Mouse (Mus musculus): ENCODE measurements around the gene C77080. TPM values are rescaled to one million over a fixed set of nuclear protein-coding genes. Genes with fewer than 3 reads are reported as not detected.

Gene C77080
- total RNA-seq, 4 experiments from 2014 or later, result 10.1 to 12.6 (median 11.4) TPM

Small RNAs within 50 kb of the gene (microRNA-seq; reads per million reads assigned to microRNA genes)
- gene Gm22994, result 0 to 0.25 reads per million in 2 experiments

Other genes starting within 250 kb of the C77080 start
- 10 to 100 TPM; 38.6 to 49.5 (median 41.8) TPM for gene Rnf19b, start 203.1 kb downstream of the C77080 start, total RNA-seq (2022)
- not detected for gene Tmem54, start 155.9 kb downstream of the C77080 start, total RNA-seq (2022)
- gene Hpca, start 139.4 kb downstream of the C77080 start, total RNA-seq (2022), result 1,000 to 10,000 TPM; 1,891 to 2,020 (median 1,922) TPM
- gene Fndc5, start 124.4 kb downstream of the C77080 start, total RNA-seq (2022), result 10 to 100 TPM; 65.6 to 77.6 (median 69.9) TPM
- gene S100pbp, start 71.7 kb downstream of the C77080 start, total RNA-seq (2022), result 10 to 100 TPM; 33.2 to 41.3 (median 39.6) TPM
- 10 to 100 TPM; 85.5 to 91.6 (median 87.1) TPM for gene Yars, start 71.6 kb downstream of the C77080 start, total RNA-seq (2022)
- gene Sync, start 26.2 kb upstream of the C77080 start, total RNA-seq (2022), result 1 to 10 TPM in 3 of 4 experiments, under 1 TPM in 1; 0.63 to 2.2 (median 1.1) TPM
- 100 to 1,000 TPM; 114 to 129 (median 116) TPM for gene Rbbp4, start 74.0 kb upstream of the C77080 start, total RNA-seq (2022)
- gene Zbtb8os, start 74.3 kb upstream of the C77080 start, total RNA-seq (2022), result 10 to 100 TPM; 30.7 to 32.4 (median 31.6) TPM
- 1 to 10 TPM; 2.5 to 4.5 (median 2.9) TPM for gene Zbtb8a, start 116.7 kb upstream of the C77080 start, total RNA-seq (2022)
- 1 to 10 TPM; 3.4 to 4.6 (median 4.0) TPM for gene Zbtb8b, start 179.4 kb upstream of the C77080 start, total RNA-seq (2022)
- 10 to 100 TPM; 57.4 to 64.9 (median 62.5) TPM for gene Bsdc1, start 200.2 kb upstream of the C77080 start, total RNA-seq (2022)
- gene Tssk3, start 229.6 kb upstream of the C77080 start, total RNA-seq (2022), result under 1 TPM in 3 of 4 experiments, not detected in 1; 0.25 to 0.29 (median 0.25) TPM
- not detected for gene Fam229a, start 229.8 kb upstream of the C77080 start, total RNA-seq (2022)

Data from layer of hippocampus, adult 8-10 months (tissue).